Mouse (Mus musculus) thymus, postnatal 0 days (tissue): ENCODE measurements at regions not wholly inside any gene's neighbourhood (a gene's known extent, or its start where the extent isn't known, plus 50 kb on each side); places are given as distances from the start of the nearest gene placed in this dataset.

ENCODE experiments used
- DNase-seq: peaks from one replicate; pipeline ENCODE4 v3.0.0-alpha.2; 2015; ENCODE audit warnings: low spot score

- DNase-seq: no peak
Observed at GRCm38 (mm10) chr15:64520568-64520967, 296.9 kb upstream of the Gm21798 start.

- no peak for DNase-seq
Observed at GRCm38 (mm10) chr15:64532260-64533120, 285.0 kb upstream of the Gm21798 start.

GRCm38 (mm10) chr15:64533169-64533795, 284.2 kb upstream of the Gm21798 start:
- DNase-seq: no peak

GRCm38 (mm10) chr15:64534166-64534565, 283.3 kb upstream of the Gm21798 start:
- DNase-seq: no peak

- no peak for DNase-seq
Observed at GRCm38 (mm10) chr15:64535160-64535559, 282.3 kb upstream of the Gm21798 start.

GRCm38 (mm10) chr15:64541395-64541794, 276.1 kb upstream of the Gm21798 start:
- no peak for DNase-seq

GRCm38 (mm10) chr15:64542250-64542901, 275.1 kb upstream of the Gm21798 start:
- no peak for DNase-seq

GRCm38 (mm10) chr15:64542908-64543307, 274.6 kb upstream of the Gm21798 start:
- no peak for DNase-seq

GRCm38 (mm10) chr15:64546035-64546434, 271.5 kb upstream of the Gm21798 start:
- no peak for DNase-seq

- no peak for DNase-seq
Observed at GRCm38 (mm10) chr15:64557540-64557939, 260.0 kb upstream of the Gm21798 start.

- no peak for DNase-seq
Observed at GRCm38 (mm10) chr15:64558220-64558619, 259.3 kb upstream of the Gm21798 start.

- no peak for DNase-seq
Observed at GRCm38 (mm10) chr15:64562431-64563111, 254.9 kb upstream of the Gm21798 start.

GRCm38 (mm10) chr15:64564703-64565102, 252.8 kb upstream of the Gm21798 start:
- DNase-seq: no peak

GRCm38 (mm10) chr15:64576891-64577535, 240.5 kb upstream of the Gm21798 start:
- DNase-seq: no peak

- no peak for DNase-seq
Observed at GRCm38 (mm10) chr15:64578991-64579390, 238.5 kb upstream of the Gm21798 start.

GRCm38 (mm10) chr15:64580481-64580880, 237.0 kb upstream of the Gm21798 start:
- no peak for DNase-seq

GRCm38 (mm10) chr15:64581046-64581445, 236.4 kb upstream of the Gm21798 start:
- DNase-seq: no peak

GRCm38 (mm10) chr15:64584129-64584528, 233.4 kb upstream of the Gm21798 start:
- no peak for DNase-seq

- DNase-seq: no peak
Observed at GRCm38 (mm10) chr15:64586776-64587175, 230.7 kb upstream of the Gm21798 start.

GRCm38 (mm10) chr15:64590092-64590881, 227.2 kb upstream of the Gm21798 start:
- DNase-seq: no peak
